Mouse (Mus musculus) gastrocnemius, postnatal 25 days (tissue): ENCODE results near the gene Nsmf. TPM values are rescaled to one million over a fixed set of nuclear protein-coding genes. Genes with fewer than 3 reads are reported as not detected.

ENCODE experiments used
- DNase-seq: peaks from one replicate; pipeline ENCODE4 v3.0.0; 2022
- microRNA-seq, 2 experiments: library from miRNA; unstranded; fragments of <30 nt; microRNA quantifications; one replicate each; pipeline ENCODE4 v1.2.0; 2021; ENCODE audit warnings: borderline replicate concordance in 2 of 2
- total RNA-seq, 2 experiments: library from RNA; stranded (reverse); gene quantifications; 1 replicate in 1 of 2; 2 replicates in 1 of 2; pipeline ENCODE4 v1.2.3; 2021

The Nsmf gene
- total RNA-seq, 2 experiments from 2014 or later = 12.8 to 15.9 TPM

GRCm38 (mm10) chr2:25085571-25085970 is 31.4 kb downstream of the Nsmf start:
- DNase-seq = no peak

GRCm38 (mm10) chr2:25087842-25088241 is 33.7 kb downstream of the Nsmf start:
- no peak for DNase-seq

- DNase-seq = no peak
Measured at GRCm38 (mm10) chr2:25088636-25089035, 34.5 kb downstream of the Nsmf start.

- DNase-seq = no peak
Measured at GRCm38 (mm10) chr2:25094785-25095108, 40.6 kb downstream of the Nsmf start.

- no peak for DNase-seq
Measured at GRCm38 (mm10) chr2:25095109-25095850, 41.1 kb downstream of the Nsmf start, which contains the start of gene Noxa1. TSS of gene Noxa1 (minus strand) at chr2:25095149.

- no peak for DNase-seq
Measured at GRCm38 (mm10) chr2:25098005-25098615, 44.0 kb downstream of the Nsmf start.

GRCm38 (mm10) chr2:25098956-25099355 is 44.8 kb downstream of the Nsmf start:
- DNase-seq = no peak

GRCm38 (mm10) chr2:25099703-25100102 is 45.5 kb downstream of the Nsmf start:
- DNase-seq = no peak

- DNase-seq = no peak
Measured at GRCm38 (mm10) chr2:25104122-25104521, 50.0 kb downstream of the Nsmf start.

- no peak for DNase-seq
Measured at GRCm38 (mm10) chr2:25106045-25106444, 51.9 kb downstream of the Nsmf start.

- DNase-seq = no peak
Measured at GRCm38 (mm10) chr2:25109487-25109886, 55.3 kb downstream of the Nsmf start.

GRCm38 (mm10) chr2:25110505-25111183 is 56.5 kb downstream of the Nsmf start:
- peak; percentile 21 for DNase-seq

- DNase-seq = no peak
Measured at GRCm38 (mm10) chr2:25111184-25111791, 57.1 kb downstream of the Nsmf start.

Small RNAs within 50 kb of the gene (microRNA-seq; reads per million reads assigned to microRNA genes)
- gene Gm24328 = 0 reads per million in 2 experiments
- 0 reads per million in 2 experiments for gene Mir7664

Other genes with a start within 250 kb of the Nsmf start
- 10 to 100 TPM; 27.5 to 27.7 TPM for gene Ehmt1, start 134.7 kb upstream of the Nsmf start, total RNA-seq
- 1 to 10 TPM; 2.4 to 2.5 TPM for gene Arrdc1, start 119.1 kb upstream of the Nsmf start, total RNA-seq
- 10 to 100 TPM; 18.3 to 20.2 TPM for gene Zmynd19, start 104.6 kb upstream of the Nsmf start, total RNA-seq
- gene Dph7, start 92.0 kb upstream of the Nsmf start, total RNA-seq = 1 to 10 TPM; 3.1 to 3.2 TPM
- 10 to 100 TPM; 38.5 to 46.3 TPM for gene Mrpl41, start 79.3 kb upstream of the Nsmf start, total RNA-seq
- gene Pnpla7, start 78.3 kb upstream of the Nsmf start, total RNA-seq = 10 to 100 TPM; 27.2 to 27.4 TPM
- not detected for gene Entpd8, start 25.9 kb downstream of the Nsmf start, total RNA-seq
- not detected for gene Noxa1, start 40.8 kb downstream of the Nsmf start, total RNA-seq
- gene Nrarp, start 126.4 kb downstream of the Nsmf start, total RNA-seq = 1 to 10 TPM; 3.6 to 6.7 TPM
- 1 to 10 TPM; 1.1 to 1.3 TPM for gene Tor4a, start 142.5 kb downstream of the Nsmf start, total RNA-seq
- 10 to 100 TPM; 20.5 to 22.3 TPM for gene Nelfb, start 157.1 kb downstream of the Nsmf start, total RNA-seq
- gene Stpg3, start 160.3 kb downstream of the Nsmf start, total RNA-seq = not detected
- gene Fam166a, start 164.4 kb downstream of the Nsmf start, total RNA-seq = not detected
- gene Tubb4b, start 170.3 kb downstream of the Nsmf start, total RNA-seq = 100 to 1,000 TPM; 167 to 293 TPM
- gene Slc34a3, start 180.0 kb downstream of the Nsmf start, total RNA-seq = not detected
- not detected for gene Rnf224, start 182.4 kb downstream of the Nsmf start, total RNA-seq
- under 1 TPM; 0.56 to 0.75 TPM for gene Rnf208, start 187.9 kb downstream of the Nsmf start, total RNA-seq
- not detected for gene Cysrt1, start 188.1 kb downstream of the Nsmf start, total RNA-seq
- under 1 TPM; 0.82 to 0.99 TPM for gene AL732309.1, start 192.5 kb downstream of the Nsmf start, total RNA-seq
- gene Tmem203, start 201.1 kb downstream of the Nsmf start, total RNA-seq = 10 to 100 TPM; 10.3 to 11.3 TPM
- 1 to 10 TPM; 2.1 to 2.9 TPM for gene Tprn, start 208.3 kb downstream of the Nsmf start, total RNA-seq
- gene Ssna1, start 218.1 kb downstream of the Nsmf start, total RNA-seq = 10 to 100 TPM; 31.6 to 33.0 TPM
- 10 to 100 TPM; 27.0 to 27.3 TPM for gene Anapc2, start 218.1 kb downstream of the Nsmf start, total RNA-seq
- not detected for gene Tmem210, start 233.8 kb downstream of the Nsmf start, total RNA-seq
- not detected for gene Lrrc26, start 235.6 kb downstream of the Nsmf start, total RNA-seq